Mouse (Mus musculus): ENCODE data around the gene Gm21637. TPM values are rescaled to one million over a fixed set of nuclear protein-coding genes. Genes with fewer than 3 reads are reported as not detected.

Gm21637 gene
- not detected for polyA plus RNA-seq (2017; shearing (Covaris generic))

DNA sequence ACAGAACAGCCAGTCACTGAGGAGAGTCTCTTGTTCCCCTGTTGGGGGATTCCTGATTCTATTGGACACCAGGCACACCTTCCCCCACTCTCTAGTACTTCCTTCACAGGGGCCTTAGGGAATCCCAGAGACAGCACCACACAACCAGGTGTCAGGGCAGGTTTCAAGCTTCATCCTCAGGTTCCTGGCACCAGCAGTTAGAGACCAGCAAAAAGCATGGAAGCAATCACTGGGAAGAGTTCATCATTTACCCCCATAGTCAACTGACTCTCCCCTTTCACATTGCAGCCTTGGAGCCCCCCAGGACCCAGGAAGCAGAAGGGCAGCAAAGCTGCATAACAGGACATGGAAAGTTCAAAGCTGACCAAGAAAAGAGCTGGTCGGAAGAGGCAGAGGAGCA lies at the start of gene Gm21637:
TSS of gene Gm21637 (plus strand) at position 301 of the 400 bp plus-strand sequence.

Other genes with a start within 250 kb of the Gm21637 start
- not detected for gene Btbd35f25, start 244.9 kb upstream of the Gm21637 start, polyA plus RNA-seq (2017; shearing (Covaris generic))
- not detected for gene Btbd35f22, start 85.8 kb downstream of the Gm21637 start, polyA plus RNA-seq (2017; shearing (Covaris generic))

Data from activated CD4-positive, CD25-positive, alpha-beta regulatory T cell (primary cell).